Mouse (Mus musculus) heart, adult 2 months (tissue): ENCODE data around the gene Rpa1.

Experiments
- CTCF ChIP-seq: fragments of 200-600 bp; IDR thresholded peaks from 2 replicates; pipeline ENCODE4 v1.8.1; 2022; ENCODE audit warnings: antibody characterized with exemption, mild to moderate bottlenecking, moderate library complexity
- POLR2A ChIP-seq: fragments of 200-500 bp; IDR thresholded peaks from 2 replicates; pipeline ENCODE4 v1.6.1; 2011; ENCODE audit warnings: mild to moderate bottlenecking, low read depth, low read length, control low read depth; ENCODE audit not compliant: insufficient read depth

DNA sequence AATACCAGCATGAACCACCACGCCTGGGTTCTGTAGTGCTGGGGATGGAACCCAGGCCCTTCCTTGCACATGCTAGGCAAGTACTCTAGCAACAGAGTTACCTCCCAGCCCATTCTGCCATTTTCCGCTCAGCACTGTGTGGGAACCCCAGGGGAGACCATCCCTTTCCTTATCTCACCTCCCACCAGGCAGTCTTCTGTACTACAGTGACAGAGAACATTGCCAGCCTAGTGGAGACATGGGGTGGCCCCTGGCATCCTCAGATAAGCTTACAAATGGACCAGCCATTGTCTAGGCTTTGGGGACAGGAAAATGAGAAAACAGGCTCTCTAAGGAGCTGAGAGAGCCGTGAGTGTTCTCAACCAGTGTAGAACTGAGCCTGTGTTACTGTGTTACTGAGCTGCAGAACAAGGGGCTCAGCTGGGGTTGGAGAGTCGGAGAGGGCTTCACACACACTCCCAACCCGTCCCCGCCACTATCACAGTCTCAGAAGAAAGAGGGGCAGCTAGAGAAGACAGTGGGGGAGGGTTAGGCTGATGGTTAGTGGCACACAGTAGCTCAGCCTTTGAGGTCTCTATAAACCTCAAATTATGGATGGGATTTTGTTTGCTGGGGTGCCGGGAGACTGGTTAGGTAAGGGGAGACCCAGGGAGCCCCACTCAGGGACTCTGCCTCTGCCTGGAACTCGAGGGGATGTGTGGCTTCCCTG is 77.7 kb downstream of the Rpa1 start:
- TF ChIP-seq POLR2A (no peak), CTCF (no peak)
